Mouse (Mus musculus): ENCODE results near the gene Hoxa11. TPM values are rescaled to one million over a fixed set of nuclear protein-coding genes. Genes with fewer than 3 reads are reported as not detected.
A peak's percentile ranks its signal among the peaks of the same experiment; 100 is the strongest.

Gene Hoxa11
- total RNA-seq, 2 experiments from 2014 or later: 1.5 to 4.0 TPM

DNA sequence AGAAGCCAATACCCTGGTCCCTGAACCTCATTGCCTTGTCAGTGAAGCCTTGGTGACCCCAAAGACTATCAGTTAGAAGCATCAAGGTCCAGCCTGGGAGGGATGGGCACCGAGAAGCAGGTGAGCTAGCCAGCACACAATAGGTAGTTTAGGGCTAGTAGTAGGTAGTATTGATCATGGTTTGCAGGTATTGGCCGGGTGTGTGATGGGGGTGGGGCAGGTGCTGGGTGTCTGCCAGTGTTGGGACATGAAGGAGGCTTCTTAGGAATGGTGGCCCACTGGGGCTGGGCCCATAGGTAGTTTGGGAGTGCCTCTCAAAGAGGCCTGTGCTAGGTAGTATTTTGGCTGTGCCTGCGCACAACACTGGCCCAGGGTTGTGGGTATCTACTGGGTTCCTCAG is 30.5 kb downstream of the Hoxa11 start:
- intact Hi-C loops (cut with DNase I; ENCODE audit: low total_unique reads): no loop called here

DNA sequence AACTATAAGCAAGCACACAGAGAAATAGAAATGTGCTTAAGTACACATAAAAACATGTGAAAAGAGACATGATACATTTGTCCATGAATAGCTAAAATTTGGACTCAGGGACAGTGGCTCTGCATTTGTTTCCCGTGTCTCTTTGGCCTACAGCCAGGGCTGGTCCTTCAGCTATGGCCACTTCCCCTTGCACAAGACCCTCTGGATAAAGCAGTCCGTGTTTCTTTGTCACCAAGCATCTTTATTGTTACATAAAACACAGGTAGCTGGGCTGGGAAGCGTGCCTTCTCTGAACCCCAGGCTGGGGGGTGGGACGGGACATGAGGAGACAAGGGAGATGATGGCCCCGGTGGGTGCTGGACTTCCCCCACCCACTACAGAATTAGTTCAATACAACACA is 31.3 kb downstream of the Hoxa11 start:
- no peak for DNase-seq
- intact Hi-C loops (cut with DNase I; ENCODE audit: low total_unique reads): no loop called here

More for the DNA sequence above, 30.5 kb downstream of the Hoxa11 start:
- DNase-seq: no peak

GRCm38 (mm10) chr6:52213119-52213986 is 32.3 kb downstream of the Hoxa11 start, which contains the start of the genes Hoxa3 and Gm28308:
Hoxa3 (minus strand) TSS chr6:52213336.
Gm28308 (minus strand) TSS chr6:52213339.
- intact Hi-C loops (cut with DNase I; ENCODE audit: low total_unique reads): no loop called here
- peak; percentile 76 for DNase-seq

DNA sequence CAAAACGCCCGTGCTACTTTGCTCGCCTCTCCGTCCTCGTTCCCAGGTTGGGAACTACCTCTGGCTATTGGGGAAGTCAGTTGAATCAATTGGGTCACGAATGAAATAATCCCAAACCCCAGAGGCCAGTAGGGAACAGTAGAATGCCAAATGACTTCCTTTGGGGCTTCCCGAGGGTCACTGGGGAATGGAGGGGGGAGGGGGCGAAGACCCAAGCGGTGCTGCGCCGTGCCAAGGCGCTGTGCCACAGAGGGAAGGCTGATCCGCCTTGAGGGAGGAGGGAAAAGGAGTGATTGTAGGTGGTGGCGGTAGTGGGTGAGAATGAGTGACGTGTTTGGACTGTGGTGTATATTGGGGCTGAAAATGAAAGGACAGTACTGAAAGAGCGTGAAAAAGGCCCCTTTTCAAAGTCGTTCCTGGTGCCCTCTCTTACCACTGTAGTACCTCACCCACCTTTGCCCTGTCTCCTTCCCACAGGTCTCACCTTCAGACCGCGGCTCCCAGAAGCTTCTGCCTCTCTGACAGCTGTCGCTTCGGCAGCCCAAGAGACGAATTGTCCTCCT is 33.0 kb downstream of the Hoxa11 start:
- intact Hi-C loops (cut with DNase I; ENCODE audit: low total_unique reads): no loop called here
- DNase-seq: no peak

DNA sequence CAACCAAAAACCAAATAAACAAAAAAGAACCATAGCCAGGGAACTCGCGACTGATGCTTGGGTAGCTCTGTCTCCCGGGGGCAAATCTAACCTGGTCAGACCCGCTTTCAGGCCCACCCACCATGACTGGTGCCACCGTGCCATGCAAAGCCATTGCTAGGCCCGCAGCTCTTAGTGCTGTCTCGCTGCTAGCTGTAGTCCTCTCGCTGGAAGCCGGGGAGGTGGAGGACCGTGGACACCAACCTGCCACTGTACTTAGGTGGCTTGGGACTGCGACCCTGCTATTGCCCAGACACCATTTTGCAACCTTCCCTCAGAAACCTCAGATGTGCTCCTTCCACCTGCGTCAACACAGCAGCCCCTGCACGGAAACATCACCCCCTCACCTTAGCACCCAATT is 33.6 kb downstream of the Hoxa11 start:
- intact Hi-C loops (cut with DNase I; ENCODE audit: low total_unique reads): no loop called here

DNA sequence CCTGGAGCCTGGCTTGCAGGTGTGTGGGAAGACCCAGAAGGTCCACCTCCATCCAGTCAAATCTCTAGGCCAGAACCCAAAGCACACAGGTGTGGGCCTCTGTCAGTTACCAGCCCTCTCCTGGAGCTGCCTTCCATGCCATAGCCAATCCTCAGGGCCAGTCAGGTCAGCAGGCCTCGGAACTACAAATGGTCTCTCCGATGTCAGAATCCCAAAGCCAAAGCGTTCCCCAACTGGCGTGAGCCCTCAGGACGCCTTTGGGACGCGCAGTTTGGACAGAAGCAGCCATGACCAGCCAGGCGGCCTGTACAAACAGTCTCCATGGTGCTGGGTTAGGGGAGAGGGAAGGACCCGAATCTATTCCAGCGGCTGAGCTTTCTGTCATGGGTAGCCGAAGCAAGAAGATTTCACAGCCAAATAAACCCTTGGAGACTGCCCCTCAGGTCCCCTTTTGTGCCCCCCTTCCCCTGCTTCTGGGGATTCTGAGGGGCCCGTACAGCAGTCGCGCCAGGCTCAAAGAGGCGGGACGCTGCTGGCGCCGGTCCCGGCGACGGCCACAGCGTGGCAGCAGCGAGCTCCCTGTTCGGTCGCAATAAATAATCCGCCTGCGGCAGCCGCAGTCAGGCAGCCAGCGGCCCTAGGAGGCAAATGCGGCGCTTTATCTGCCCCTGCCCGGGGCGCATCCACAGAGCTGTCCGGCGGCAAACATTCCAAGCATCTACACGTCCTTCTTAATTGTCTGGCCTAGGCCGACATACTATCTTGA is 34.3 kb downstream of the Hoxa11 start:
- intact Hi-C loops (cut with DNase I; ENCODE audit: low total_unique reads): no loop called here
- peak; percentile 84 for DNase-seq

More for the DNA sequence above, 33.6 kb downstream of the Hoxa11 start:
- DNase-seq: no peak

- intact Hi-C loops (cut with DNase I; ENCODE audit: low total_unique reads): no loop called here
Measured at GRCm38 (mm10) chr6:52209685-52210046, 35.9 kb downstream of the Hoxa11 start.

GRCm38 (mm10) chr6:52208868-52209684 is 36.5 kb downstream of the Hoxa11 start:
- no peak for DNase-seq
- intact Hi-C loops (cut with DNase I; ENCODE audit: low total_unique reads): no loop called here

More at GRCm38 (mm10) chr6:52209685-52210046, 35.9 kb downstream of the Hoxa11 start:
- DNase-seq: no peak

DNA sequence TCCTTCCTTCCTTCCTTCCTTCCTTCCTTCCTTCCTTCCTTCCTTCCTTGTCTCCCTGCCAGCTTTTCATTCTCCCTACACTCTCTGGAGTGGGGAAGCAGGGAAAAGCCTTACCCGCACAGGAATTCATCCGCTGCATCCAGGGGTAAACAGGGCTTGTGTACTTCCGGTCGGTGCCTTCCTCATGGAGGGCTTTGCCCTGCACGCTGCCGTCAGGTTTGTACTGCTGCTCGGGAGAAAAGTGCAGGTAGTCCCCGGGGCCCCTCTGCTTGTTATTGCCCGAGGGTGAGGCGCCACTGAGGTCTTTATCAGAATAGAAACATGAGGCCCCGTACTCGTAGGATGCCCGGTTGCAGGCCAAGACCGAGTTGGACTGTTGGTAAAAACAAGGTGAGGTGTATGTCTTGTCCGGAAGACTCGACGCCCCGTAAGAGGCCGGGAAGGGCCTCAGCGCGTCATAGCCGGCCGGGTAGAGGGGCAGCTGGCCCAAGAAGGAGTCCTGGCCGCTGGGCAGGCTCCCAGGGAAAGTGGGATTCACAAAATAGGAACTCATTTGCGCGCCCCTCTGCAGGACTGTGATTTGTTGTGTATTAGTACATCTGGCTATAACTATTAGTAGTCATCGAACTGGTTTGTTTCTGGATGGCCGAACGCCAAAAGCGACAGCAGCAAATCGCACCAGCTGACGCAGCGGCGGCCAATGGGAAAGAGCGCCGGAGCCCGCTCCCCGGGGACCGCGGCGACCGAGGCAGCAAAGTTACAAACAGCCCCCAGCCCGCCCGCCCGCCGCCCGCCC is 37.3 kb downstream of the Hoxa11 start, which contains the start of gene Hoxa6:
Gene Hoxa6, minus strand, starts transcription at position 651 of the 796 bp plus-strand sequence.
- DNase-seq: peak; percentile 63
- intact Hi-C loops (cut with DNase I; ENCODE audit: low total_unique reads): no loop called here

- intact Hi-C loops (cut with DNase I; ENCODE audit: low total_unique reads): no loop called here
- no peak for DNase-seq
Measured at GRCm38 (mm10) chr6:52207684-52207976, 38.0 kb downstream of the Hoxa11 start.

GRCm38 (mm10) chr6:52206882-52207683 is 38.5 kb downstream of the Hoxa11 start:
- DNase-seq: no peak
- intact Hi-C loops (cut with DNase I; ENCODE audit: low total_unique reads): no loop called here

DNA sequence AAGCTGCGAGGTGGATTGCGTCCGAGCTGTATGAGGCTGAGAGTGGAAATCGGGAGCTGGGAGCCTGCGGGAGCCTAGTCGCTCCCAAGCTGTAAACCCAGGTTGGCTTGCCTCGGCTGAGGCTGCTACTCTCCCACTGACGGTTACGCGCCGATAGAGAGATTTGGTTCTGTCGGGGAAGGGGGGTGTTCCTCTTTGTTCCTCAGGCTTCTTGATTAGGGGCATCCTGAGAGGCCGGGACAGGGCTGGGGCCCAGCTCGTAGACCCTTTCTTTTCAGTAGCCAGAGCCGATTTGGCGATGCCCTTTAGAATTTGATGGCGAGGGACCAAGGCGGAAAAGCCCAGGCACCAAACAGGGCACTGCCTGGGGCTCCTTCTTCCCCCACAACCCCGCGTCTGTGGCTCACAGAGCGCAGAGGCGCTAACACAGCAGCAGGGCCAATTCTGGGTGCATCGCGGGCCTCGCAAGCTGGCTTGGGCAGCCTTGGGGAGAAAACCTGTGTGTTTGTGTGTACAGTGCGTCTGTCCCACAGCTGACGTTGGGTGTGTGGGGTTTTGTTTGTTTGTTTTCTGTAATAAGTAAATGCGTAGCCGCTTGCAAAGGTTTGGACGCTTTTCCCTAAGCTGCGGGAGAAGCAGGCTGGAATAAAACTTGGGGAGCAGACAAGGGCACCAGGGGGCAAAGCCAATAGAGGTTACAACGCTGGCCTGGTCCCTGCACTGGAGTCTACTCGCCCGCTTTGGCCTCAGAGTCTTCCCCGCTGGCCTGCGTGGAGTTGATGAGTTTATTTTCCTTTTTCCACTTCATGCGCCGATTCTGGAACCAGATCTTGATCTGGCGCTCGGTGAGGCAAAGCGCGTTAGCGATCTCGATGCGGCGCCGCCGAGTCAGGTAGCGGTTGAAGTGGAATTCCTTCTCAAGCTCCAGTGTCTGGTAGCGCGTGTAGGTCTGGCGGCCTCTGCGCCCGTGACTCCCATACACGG is 39.7 kb downstream of the Hoxa11 start:
- intact Hi-C loops (cut with DNase I; ENCODE audit: low total_unique reads): loop anchor here (2.0 kb wide), 1 partner anchor 329 kb away; no protein-coding TSS in a partner anchor
- DNase-seq: no peak

DNA sequence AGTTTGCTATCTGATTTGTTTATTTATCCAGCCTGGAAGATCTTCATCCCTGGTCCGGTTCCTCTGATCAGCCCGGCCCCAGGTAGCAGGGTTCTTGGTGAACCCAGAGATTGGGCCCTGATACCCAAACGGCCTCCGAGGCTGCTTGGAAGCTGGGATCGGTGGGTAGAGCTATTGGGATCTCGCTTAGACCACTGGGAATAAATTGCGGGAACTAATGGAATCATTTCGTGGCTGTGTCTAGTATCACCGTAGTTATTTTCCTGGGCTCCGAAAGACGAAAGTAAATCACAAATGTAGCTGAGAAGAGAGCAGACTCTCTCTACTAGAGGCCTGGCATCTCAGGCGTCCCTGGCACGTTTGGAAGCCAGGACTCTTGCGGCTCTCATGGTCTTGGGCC is 40.4 kb downstream of the Hoxa11 start:
- intact Hi-C loops (cut with DNase I; ENCODE audit: low total_unique reads): loop anchor here (2.0 kb wide), 1 partner anchor 328 kb away; no protein-coding TSS in a partner anchor
- DNase-seq: no peak

DNA sequence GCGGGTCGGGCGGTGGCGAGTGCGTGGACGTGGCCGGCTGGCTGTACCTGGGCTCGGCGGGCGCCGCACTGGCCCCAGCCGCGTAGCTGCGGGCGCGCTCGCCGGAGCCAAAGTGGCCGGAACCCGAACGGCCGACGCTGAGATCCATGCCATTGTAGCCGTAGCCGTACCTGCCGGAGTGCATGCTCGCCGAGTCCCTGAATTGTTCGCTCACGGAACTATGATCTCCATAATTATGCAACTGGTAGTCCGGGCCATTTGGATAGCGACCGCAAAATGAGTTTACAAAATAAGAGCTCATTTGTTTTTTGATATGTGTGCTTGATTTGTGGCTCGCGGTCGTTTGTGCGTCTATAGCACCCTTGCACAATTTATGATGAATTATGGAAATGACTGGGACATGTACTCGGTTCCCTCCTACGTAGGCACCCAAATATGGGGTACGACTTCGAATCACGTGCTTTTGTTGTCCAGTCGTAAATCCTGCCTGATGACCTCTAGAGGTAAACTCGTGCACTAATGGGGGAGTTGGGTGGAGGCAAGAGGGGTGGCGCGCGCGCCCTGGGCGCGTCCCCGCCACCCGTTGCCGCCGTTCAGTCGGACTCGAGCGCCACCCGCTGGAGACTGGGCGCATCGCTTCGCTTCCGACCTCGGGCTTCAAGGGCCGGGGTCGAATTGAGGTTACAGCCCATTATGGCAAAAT is 41.4 kb downstream of the Hoxa11 start, which contains the start of gene Hoxa5:
Gene Hoxa5, minus strand, starts transcription at position 538 of the 703 bp plus-strand sequence.
- DNase-seq: peak; percentile 74
- intact Hi-C loops (cut with DNase I; ENCODE audit: low total_unique reads): loop anchor here (2.0 to 5.0 kb wide), 3 partner anchors 202 to 337 kb away; no protein-coding TSS in a partner anchor

- DNase-seq: peak; percentile 57
- intact Hi-C loops (cut with DNase I; ENCODE audit: low total_unique reads): loop anchor here (2.0 to 5.0 kb wide), 3 partner anchors 201 to 336 kb away; no protein-coding TSS in a partner anchor
Measured at GRCm38 (mm10) chr6:52203371-52204049, 42.1 kb downstream of the Hoxa11 start.

Measured in gastrocnemius, postnatal 14 days (tissue).